Mouse (Mus musculus): ENCODE data around the gene Zbtb42. TPM values are rescaled to one million over a fixed set of nuclear protein-coding genes. Genes with fewer than 3 reads are reported as not detected.
A peak's percentile ranks its signal among the peaks of the same experiment; 100 is the strongest.

Gene Zbtb42
- total and polyA plus RNA-seq, 2 experiments from 2014 or later: 1.2 to 1.5 TPM

DNA sequence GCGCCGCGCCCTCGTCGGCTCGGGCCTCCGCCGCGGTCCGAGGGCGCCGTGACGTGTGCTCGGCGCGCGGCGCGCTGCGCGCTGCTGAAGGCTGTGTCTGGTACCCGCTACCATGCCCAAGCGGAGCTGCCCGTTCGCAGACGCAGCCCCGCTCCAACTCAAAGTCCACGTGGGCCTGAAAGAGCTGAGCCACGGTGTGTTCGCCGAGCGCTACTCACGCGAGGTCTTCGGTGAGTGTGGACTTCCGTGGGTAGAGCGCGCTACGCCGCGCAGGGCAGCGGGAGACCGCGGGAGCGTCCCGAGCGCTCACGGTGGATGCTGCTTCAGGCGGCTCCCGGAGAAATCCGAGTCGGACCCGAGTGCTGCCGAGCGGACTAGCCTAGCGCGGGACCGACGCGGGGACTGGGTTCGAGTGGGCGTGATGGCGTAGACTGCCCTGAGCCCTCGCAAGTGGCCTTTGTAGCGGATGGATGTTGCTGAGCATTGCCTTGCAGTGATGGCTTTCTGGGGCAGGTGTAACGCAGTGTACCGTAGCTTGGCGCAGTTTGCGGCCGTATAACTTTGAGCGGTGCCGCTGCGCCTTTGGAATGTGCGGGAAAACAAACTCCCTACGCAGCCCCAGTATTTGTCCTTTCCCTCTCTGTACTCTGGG lies 33.6 kb upstream of the Zbtb42 start:
- under 1% methylated on average over 75 of the region's 75 CpGs for WGBS
- peak; percentile 79; the same call in 1 of the 2 replicates for ATAC-seq (ENCODE audit: low FRiP score)
- Histone ChIP-seq H3K36me3 (ENCODE audit: insufficient read depth, low read length) (peaks cover 9% of the 10 kb centered on the region; the same call in 1 of the 2 replicates), H3K4me1 (ENCODE audit: insufficient read depth, low read length) (peaks cover 11% of the 10 kb centered on the region; the same call in 1 of the 2 replicates), H3K27me3 (ENCODE audit: insufficient read depth, low read length) (no peaks in the 10 kb centered on the region), H3K4me3 (ENCODE audit: low read depth, low read length) (peak overlapping the region; percentile 64), H3K27ac (ENCODE audit: low read depth, low read length) (peak overlapping the region; percentile 74), H3K9ac (replicated peaks; ENCODE audit: low read length, poor library complexity, severe bottlenecking) (peak overlapping the region; percentile 50), H3K4me2 (ENCODE audit: low read depth, low read length, poor library complexity, severe bottlenecking) (peak overlapping the region; percentile 78), H3K9me3 (ENCODE audit: low read length) (no peaks in the 10 kb centered on the region)
- DNase-seq (ENCODE audit: low spot score): no peak
- TF ChIP-seq CTCF (IDR thresholded peaks at IDR 0.05): no peak

DNA sequence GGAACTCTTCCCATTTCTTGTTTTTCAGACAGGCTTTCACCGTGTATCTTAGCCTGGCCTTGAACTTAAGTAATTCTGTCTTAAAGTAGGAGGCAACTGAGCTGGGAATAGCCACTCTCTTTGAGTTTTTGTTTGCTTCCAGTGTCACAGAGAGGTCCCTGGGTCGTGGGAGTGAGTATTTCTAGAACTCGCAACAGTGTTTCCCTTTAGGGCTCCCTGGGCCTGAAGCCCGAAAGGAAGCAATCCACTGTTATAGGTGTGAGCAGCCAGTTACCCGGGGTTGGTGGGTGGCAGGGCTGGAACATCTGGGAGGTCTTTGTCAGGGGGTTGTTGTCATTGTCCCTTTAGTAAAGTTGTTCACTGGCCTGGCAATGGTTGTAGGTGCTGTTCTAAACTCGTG lies 32.5 kb upstream of the Zbtb42 start:
- ATAC-seq (ENCODE audit: low FRiP score) (no peak), DNase-seq (ENCODE audit: low spot score) (no peak)
- no peaks in the 10 kb centered on the region for H3K27me3 ChIP-seq (ENCODE audit: insufficient read depth, low read length)
- no peak overlapping the region for H3K27ac ChIP-seq (ENCODE audit: low read depth, low read length)
- H3K36me3 ChIP-seq (ENCODE audit: insufficient read depth, low read length): peaks cover 9% of the 10 kb centered on the region; the same call in 1 of the 2 replicates
- no peak overlapping the region for H3K4me3 ChIP-seq (ENCODE audit: low read depth, low read length)
- no peak overlapping the region for H3K9ac ChIP-seq (replicated peaks; ENCODE audit: low read length, poor library complexity, severe bottlenecking)
- 57% methylated on average over 6 of the region's 6 CpGs for WGBS
- H3K9me3 ChIP-seq (ENCODE audit: low read length): no peaks in the 10 kb centered on the region
- no peak for TF ChIP-seq CTCF (IDR thresholded peaks at IDR 0.05)
- peaks cover 11% of the 10 kb centered on the region; the same call in 1 of the 2 replicates for H3K4me1 ChIP-seq (ENCODE audit: insufficient read depth, low read length)
- peak overlapping the region; percentile 78 for H3K4me2 ChIP-seq (ENCODE audit: low read depth, low read length, poor library complexity, severe bottlenecking)

DNA sequence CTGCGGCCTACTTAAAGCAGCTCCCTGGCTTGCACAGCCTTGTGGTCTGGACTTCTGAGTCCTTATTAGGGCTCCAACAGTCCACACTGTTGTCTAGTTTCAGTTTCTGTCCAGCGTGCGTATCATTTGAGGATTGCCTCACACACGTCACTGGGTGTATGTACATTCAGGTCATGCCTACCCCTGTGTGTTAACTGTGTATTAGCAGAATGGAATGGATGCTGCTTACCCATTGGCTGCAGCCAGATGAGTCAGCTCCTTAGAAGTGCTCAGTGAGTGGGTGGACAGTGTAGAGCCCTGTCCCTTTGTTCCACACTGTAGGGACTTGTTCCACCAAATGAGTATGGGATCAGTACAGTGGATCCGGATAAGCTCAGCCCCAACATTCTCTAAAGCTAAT lies 30.5 kb upstream of the Zbtb42 start:
- Histone ChIP-seq H3K27ac (ENCODE audit: low read depth, low read length) (no peak overlapping the region), H3K27me3 (ENCODE audit: insufficient read depth, low read length) (no peaks in the 10 kb centered on the region), H3K4me3 (ENCODE audit: low read depth, low read length) (no peak overlapping the region), H3K9ac (replicated peaks; ENCODE audit: low read length, poor library complexity, severe bottlenecking) (no peak overlapping the region), H3K36me3 (ENCODE audit: insufficient read depth, low read length) (peaks cover 9% of the 10 kb centered on the region; the same call in 1 of the 2 replicates), H3K9me3 (ENCODE audit: low read length) (no peaks in the 10 kb centered on the region), H3K4me2 (ENCODE audit: low read depth, low read length, poor library complexity, severe bottlenecking) (no peak overlapping the region), H3K4me1 (ENCODE audit: insufficient read depth, low read length) (peaks cover 11% of the 10 kb centered on the region; the same call in 1 of the 2 replicates)
- WGBS: 94% methylated on average over 5 of the region's 5 CpGs
- no peak for TF ChIP-seq CTCF (IDR thresholded peaks at IDR 0.05)
- ATAC-seq (ENCODE audit: low FRiP score): no peak
- DNase-seq (ENCODE audit: low spot score): no peak

DNA sequence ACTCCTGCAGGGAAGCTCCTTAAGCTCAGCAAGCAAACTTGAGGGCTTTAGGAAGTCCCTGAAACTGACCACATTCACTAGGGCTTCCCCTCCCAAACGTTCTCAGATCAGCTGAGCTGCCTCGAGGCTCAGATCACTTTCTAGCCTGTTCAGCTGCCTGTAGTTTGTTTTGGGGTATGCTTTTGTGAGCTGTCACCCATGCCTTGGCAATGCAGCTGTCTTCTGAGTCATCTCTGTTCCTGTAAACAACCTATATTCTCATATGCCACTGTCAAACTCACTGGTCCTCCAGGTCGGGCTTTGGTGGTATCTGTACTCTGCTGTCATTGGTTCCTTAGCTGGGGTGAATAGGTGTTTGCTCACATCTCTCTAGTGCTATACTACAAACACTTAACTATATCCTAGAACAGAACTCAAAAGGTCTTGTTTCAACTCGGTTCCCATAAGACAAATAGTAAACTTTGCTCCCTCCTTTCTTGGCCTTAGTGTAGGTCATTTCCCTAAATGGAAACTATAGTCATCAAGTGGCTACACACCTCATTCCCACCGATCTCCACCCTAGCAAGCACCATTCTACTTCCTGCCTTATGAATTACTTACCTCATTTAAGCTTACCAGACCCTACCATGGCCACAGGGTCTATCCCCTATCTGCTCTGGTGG lies 26.7 kb upstream of the Zbtb42 start:
- TF ChIP-seq CTCF (IDR thresholded peaks at IDR 0.05): no peak
- WGBS: 83% methylated on average over 5 of the region's 5 CpGs
- H3K27ac ChIP-seq (ENCODE audit: low read depth, low read length): no peak overlapping the region
- no peak overlapping the region for H3K4me3 ChIP-seq (ENCODE audit: low read depth, low read length)
- no peak for DNase-seq (ENCODE audit: low spot score)
- no peak overlapping the region for H3K4me2 ChIP-seq (ENCODE audit: low read depth, low read length, poor library complexity, severe bottlenecking)
- no peak overlapping the region for H3K9ac ChIP-seq (replicated peaks; ENCODE audit: low read length, poor library complexity, severe bottlenecking)
- peaks cover 35% of the 10 kb centered on the region for H3K36me3 ChIP-seq (ENCODE audit: insufficient read depth, low read length)
- H3K27me3 ChIP-seq (ENCODE audit: insufficient read depth, low read length): no peaks in the 10 kb centered on the region
- H3K4me1 ChIP-seq (ENCODE audit: insufficient read depth, low read length): no peaks in the 10 kb centered on the region
- H3K9me3 ChIP-seq (ENCODE audit: low read length): no peaks in the 10 kb centered on the region
- no peak for ATAC-seq (ENCODE audit: low FRiP score)

DNA sequence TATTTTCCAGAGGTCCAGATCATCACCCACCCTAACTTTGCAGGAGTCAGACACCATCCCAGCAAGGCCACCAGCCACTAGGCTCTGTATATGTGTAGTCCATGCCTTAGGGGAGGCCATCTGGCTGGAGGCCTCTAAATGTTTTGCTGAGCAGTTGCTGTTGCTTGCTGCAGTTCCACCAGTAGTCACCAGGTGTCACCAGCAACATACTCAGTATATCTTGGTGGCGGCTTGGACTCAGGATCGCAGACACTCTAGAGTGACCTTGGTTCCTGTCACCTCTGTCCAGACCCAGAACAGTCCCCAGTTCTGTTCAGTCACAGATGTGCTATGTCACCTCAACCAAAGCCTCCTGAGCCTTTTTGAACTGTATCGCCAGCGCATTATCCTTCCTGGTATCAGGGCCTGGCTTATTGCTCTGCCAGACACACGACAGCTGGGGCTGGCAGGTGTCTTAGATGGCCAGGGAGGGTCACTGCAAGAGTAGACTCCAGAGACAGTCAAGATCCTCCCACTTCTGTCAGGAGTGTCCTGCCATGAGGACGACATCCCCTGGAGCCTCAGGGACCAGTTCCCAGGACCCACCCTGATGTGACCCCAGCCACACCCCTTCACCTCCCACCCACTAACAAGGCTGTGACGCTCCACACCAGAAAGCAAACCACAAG lies 25.3 kb upstream of the Zbtb42 start:
- Histone ChIP-seq H3K4me3 (ENCODE audit: low read depth, low read length) (no peak overlapping the region), H3K4me1 (ENCODE audit: insufficient read depth, low read length) (no peaks in the 10 kb centered on the region), H3K4me2 (ENCODE audit: low read depth, low read length, poor library complexity, severe bottlenecking) (no peak overlapping the region), H3K27ac (ENCODE audit: low read depth, low read length) (no peak overlapping the region), H3K36me3 (ENCODE audit: insufficient read depth, low read length) (peaks cover 49% of the 10 kb centered on the region), H3K9ac (replicated peaks; ENCODE audit: low read length, poor library complexity, severe bottlenecking) (no peak overlapping the region), H3K27me3 (ENCODE audit: insufficient read depth, low read length) (no peaks in the 10 kb centered on the region), H3K9me3 (ENCODE audit: low read length) (no peaks in the 10 kb centered on the region)
- 46% methylated on average over 7 of the region's 7 CpGs for WGBS
- DNase-seq (ENCODE audit: low spot score) (peak; percentile 91), ATAC-seq (ENCODE audit: low FRiP score) (peak; percentile 36)
- peak; percentile 93 for TF ChIP-seq CTCF (IDR thresholded peaks at IDR 0.05)

DNA sequence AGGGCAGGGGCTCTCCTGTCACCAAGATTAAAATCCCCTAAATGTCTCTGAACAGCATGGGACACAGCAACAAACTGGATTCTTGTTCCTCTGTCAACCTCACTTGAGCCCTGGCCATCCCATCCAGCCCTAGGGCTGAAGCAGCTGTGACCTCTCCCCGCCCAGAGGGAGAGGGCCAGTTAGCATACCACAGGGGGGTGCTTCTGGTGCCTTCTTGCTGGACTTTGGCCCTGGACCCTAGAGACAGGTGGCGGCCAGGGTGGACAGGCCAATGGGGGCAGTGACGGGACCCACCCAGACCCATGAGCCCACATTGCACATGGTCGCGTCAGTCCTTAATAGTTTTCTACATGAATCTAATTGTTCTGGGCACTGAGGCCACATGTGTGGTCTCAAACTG lies 24.6 kb upstream of the Zbtb42 start:
- Histone ChIP-seq H3K4me1 (ENCODE audit: insufficient read depth, low read length) (no peaks in the 10 kb centered on the region), H3K27me3 (ENCODE audit: insufficient read depth, low read length) (no peaks in the 10 kb centered on the region), H3K4me3 (ENCODE audit: low read depth, low read length) (no peak overlapping the region), H3K36me3 (ENCODE audit: insufficient read depth, low read length) (peaks cover 54% of the 10 kb centered on the region), H3K27ac (ENCODE audit: low read depth, low read length) (no peak overlapping the region), H3K4me2 (ENCODE audit: low read depth, low read length, poor library complexity, severe bottlenecking) (no peak overlapping the region), H3K9me3 (ENCODE audit: low read length) (no peaks in the 10 kb centered on the region), H3K9ac (replicated peaks; ENCODE audit: low read length, poor library complexity, severe bottlenecking) (no peak overlapping the region)
- DNase-seq (ENCODE audit: low spot score): no peak
- no peak for TF ChIP-seq CTCF (IDR thresholded peaks at IDR 0.05)
- WGBS: 81% methylated on average over 5 of the region's 5 CpGs
- no peak for ATAC-seq (ENCODE audit: low FRiP score)

Data from midbrain, postnatal 0 days (tissue).